Mouse (Mus musculus): Measurements from ENCODE around the gene Rpl18a.

- TF ChIP-seq POLR2A (IDR thresholded peaks at IDR 0.05; ENCODE audit: insufficient read length, low read depth) (no peak), E2F4 (IDR thresholded peaks at IDR 0.05; ENCODE audit: insufficient read depth) (no peak), POLR2AphosphoS2 (IDR thresholded peaks at IDR 0.05; ENCODE audit: insufficient read length, low read depth) (no peak), MYOD1 (IDR thresholded peaks at IDR 0.05; ENCODE audit: control insufficient read depth in 1 of 3, insufficient read length in 2 of 3, low read depth in 2 of 3) (no peak), USF1 (IDR thresholded peaks at IDR 0.05; ENCODE audit: low read depth) (no peak), TCF12 (IDR thresholded peaks at IDR 0.05; ENCODE audit: insufficient read depth, poor library complexity, severe bottlenecking) (no peak), MAX (IDR thresholded peaks at IDR 0.05; ENCODE audit: low read depth) (no peak), MYOG (IDR thresholded peaks at IDR 0.05; ENCODE audit: control insufficient read depth in 1 of 3, insufficient read depth in 1 of 3, insufficient read length in 2 of 3, low read depth in 2 of 3) (no peak)
These were observed 52.1 kb downstream of the Rpl18a start for GRCm38 (mm10) chr8:70845108-70845507.
